In the genomic region with DNA sequence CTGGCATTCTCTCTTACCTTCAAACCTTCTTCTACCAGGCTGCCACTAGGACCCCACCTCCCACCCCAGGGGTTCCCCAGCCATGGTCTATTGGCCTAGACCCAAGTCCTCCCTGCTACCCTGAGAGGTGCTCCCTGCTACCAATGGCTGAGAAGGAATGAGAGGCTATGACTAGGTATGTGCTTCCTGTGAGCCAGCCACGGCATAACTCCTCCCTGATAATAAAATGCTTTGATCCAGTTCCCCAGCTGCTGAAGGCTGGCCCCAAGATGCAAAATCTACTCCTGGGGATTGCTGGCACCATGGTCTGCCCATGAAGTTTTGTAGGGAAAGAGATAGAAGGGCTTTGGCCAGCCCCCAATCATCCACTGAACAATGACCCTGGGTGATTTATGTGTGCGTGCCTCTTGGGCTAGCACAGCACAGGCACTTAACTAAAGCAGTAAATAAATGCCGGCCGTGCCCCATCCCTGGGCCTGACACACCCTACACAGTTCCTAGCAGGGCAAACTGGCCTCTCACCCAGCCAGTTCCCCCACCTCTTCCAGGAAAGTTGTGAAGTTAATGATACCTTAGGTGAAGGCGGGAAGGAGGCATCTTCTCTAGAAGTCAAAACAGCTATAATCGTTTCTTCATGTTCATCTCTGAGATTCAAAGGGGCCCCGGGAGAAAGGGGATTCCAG, we compare ENCODE assay signal across 29 mouse cellular contexts.
DNase-seq lines count a peak whose midpoint lies in the region; ATAC-seq and TF ChIP-seq lines count a peak whose summit lies in the region.
"Had no signal": no experiment of that assay in that cellular context is flagged by ENCODE, and none has a peak within 500 bp of the region (broad histone marks: within the 10 kb centered on the region; RNA-seq: fewer than 3 reads in every experiment).

No protein-coding gene starts in this region.

- H3K27me3 ChIP-seq in embryonic facial prominence, embryonic 15.5 days: no peaks in the 10 kb centered on the region
- peaks cover 27% of the 10 kb centered on the region for H3K27me3 ChIP-seq in embryonic facial prominence, embryonic 10.5 days (replicated peaks; ENCODE audit: low read depth, poor library complexity, severe bottlenecking)
- no peaks in the 10 kb centered on the region; the same call in 1 of the 2 replicates for H3K27me3 ChIP-seq in midbrain, embryonic 11.5 days (ENCODE audit: control insufficient read depth, insufficient read depth, low read length)
- H3K27me3 ChIP-seq in midbrain, embryonic 14.5 days (ENCODE audit: control insufficient read depth, insufficient read depth, low read length): no peaks in the 10 kb centered on the region
- peaks cover 2% of the 10 kb centered on the region; the same call in 1 of the 2 replicates for H3K27me3 ChIP-seq in intestine, postnatal 0 days (replicated peaks; ENCODE audit: control insufficient read depth, insufficient read depth, low read length)
- H3K27me3 ChIP-seq in stomach, postnatal 0 days (ENCODE audit: control insufficient read depth, insufficient read depth, low read length): no peaks in the 10 kb centered on the region
- H3K27me3 ChIP-seq: CH12.LX, Patski had no signal

- no peak overlapping the region for H3K4me3 ChIP-seq in embryonic facial prominence, embryonic 15.5 days (replicated peaks)
- H3K4me3 ChIP-seq in embryonic facial prominence, embryonic 10.5 days: no peak overlapping the region
- H3K4me3 ChIP-seq in midbrain, embryonic 11.5 days (ENCODE audit: low read depth, low read length): no peak overlapping the region
- H3K4me3 ChIP-seq in midbrain, embryonic 14.5 days (replicated peaks; ENCODE audit: low read depth, low read length): no peak overlapping the region
- no peak overlapping the region for H3K4me3 ChIP-seq in intestine, postnatal 0 days (ENCODE audit: low read depth, low read length)
- no peak overlapping the region for H3K4me3 ChIP-seq in stomach, postnatal 0 days (ENCODE audit: low read depth, low read length)
- H3K4me3 ChIP-seq: embryonic facial prominence, embryonic 12.5 days; erythroblast, embryonic 14.5 days; forebrain, embryonic 10.5 days; forebrain, embryonic 12.5 days had no signal

- peak overlapping the region; percentile 40; the same call in 1 of the 2 replicates for H3K27ac ChIP-seq in embryonic facial prominence, embryonic 15.5 days (replicated peaks)
- no peak overlapping the region for H3K27ac ChIP-seq in embryonic facial prominence, embryonic 10.5 days (replicated peaks)
- no peak overlapping the region for H3K27ac ChIP-seq in midbrain, embryonic 11.5 days (ENCODE audit: low read depth, low read length)
- H3K27ac ChIP-seq in midbrain, embryonic 14.5 days (replicated peaks; ENCODE audit: low read depth, low read length): no peak overlapping the region
- H3K27ac ChIP-seq in intestine, postnatal 0 days (ENCODE audit: low read depth, low read length): no peak overlapping the region
- peak overlapping the region; percentile 45 for H3K27ac ChIP-seq in stomach, postnatal 0 days (replicated peaks)
- H3K27ac ChIP-seq: embryonic facial prominence, embryonic 12.5 days; forebrain, embryonic 10.5 days; forebrain, embryonic 12.5 days had no signal

- DNase-seq in embryonic facial prominence, embryonic 10.5 days (ENCODE audit: low spot score): no peak
- peak; percentile 49 for DNase-seq in midbrain, embryonic 11.5 days (ENCODE audit: low spot score, missing footprints)
- no peak for DNase-seq in midbrain, embryonic 14.5 days
- DNase-seq in stomach, postnatal 0 days (ENCODE audit: low spot score): no peak
- DNase-seq in adrenal gland, postnatal 36 days: no peak
- DNase-seq in layer of hippocampus, postnatal 10 days (ENCODE audit: low spot score in 2 of 2): no peak
- DNase-seq: adrenal gland, adult 8-10 months; adrenal gland, postnatal 14 days; B cell, adult 2 months; cerebellum, adult 11 months; cerebellum, adult 18-20 months; cerebellum, adult 8-10 months; cerebellum, adult 9-11 months; cerebellum, postnatal 14 days; cerebellum, postnatal 36 days; embryo, embryonic 11 days had no signal

- no peaks in the 10 kb centered on the region for H3K36me3 ChIP-seq in embryonic facial prominence, embryonic 15.5 days
- no peaks in the 10 kb centered on the region for H3K36me3 ChIP-seq in embryonic facial prominence, embryonic 10.5 days (replicated peaks)
- H3K36me3 ChIP-seq in midbrain, embryonic 11.5 days (ENCODE audit: control insufficient read depth, insufficient read depth, low read length): no peaks in the 10 kb centered on the region
- H3K36me3 ChIP-seq in midbrain, embryonic 14.5 days (ENCODE audit: control insufficient read depth, insufficient read depth, low read length): no peaks in the 10 kb centered on the region
- no peaks in the 10 kb centered on the region for H3K36me3 ChIP-seq in intestine, postnatal 0 days (ENCODE audit: control insufficient read depth, insufficient read depth)
- H3K36me3 ChIP-seq in stomach, postnatal 0 days (ENCODE audit: control insufficient read depth, insufficient read depth, low read length): no peaks in the 10 kb centered on the region
- H3K36me3 ChIP-seq: embryonic facial prominence, embryonic 12.5 days; forebrain, embryonic 10.5 days; forebrain, embryonic 12.5 days; G1E had no signal

- TF ChIP-seq EP300 in stomach, postnatal 0 days (optimal IDR thresholded peaks at IDR 0.05): no peak

- H3K9me3 ChIP-seq in embryonic facial prominence, embryonic 15.5 days (replicated peaks): no peaks in the 10 kb centered on the region
- peaks cover 22% of the 10 kb centered on the region for H3K9me3 ChIP-seq in embryonic facial prominence, embryonic 10.5 days
- H3K9me3 ChIP-seq in midbrain, embryonic 11.5 days (ENCODE audit: control insufficient read depth, low read length): peaks cover 5% of the 10 kb centered on the region
- H3K9me3 ChIP-seq in midbrain, embryonic 14.5 days (ENCODE audit: control insufficient read depth, low read length): 0 out of 2 replicates have a peak, but pooled peaks cover 5% of the 10 kb centered on the region
- no peaks in the 10 kb centered on the region; the same call in 1 of the 2 replicates for H3K9me3 ChIP-seq in intestine, postnatal 0 days (ENCODE audit: control insufficient read depth)
- 0 out of 2 replicates have a peak, but pooled peaks cover 5% of the 10 kb centered on the region for H3K9me3 ChIP-seq in stomach, postnatal 0 days (ENCODE audit: control insufficient read depth, low read length)
- H3K9me3 ChIP-seq: G1E had no signal

- no peak for ATAC-seq in embryonic facial prominence, embryonic 15.5 days (ENCODE audit: insufficient number of reproducible peaks, low FRiP score, low TSS enrichment, low read depth)
- ATAC-seq in midbrain, embryonic 11.5 days (ENCODE audit: low FRiP score): no peak
- ATAC-seq in midbrain, embryonic 14.5 days (ENCODE audit: low FRiP score, low TSS enrichment): no peak
- peak; percentile 80 for ATAC-seq in intestine, postnatal 0 days
- 0 out of 2 replicates have a peak, but pooled peaks have one; percentile 56 for ATAC-seq in stomach, postnatal 0 days (ENCODE audit: low FRiP score, low TSS enrichment)
- ATAC-seq: activated CD4-positive, CD25-positive, alpha-beta regulatory T cell, adult 4 months; CD4-positive, CD25-positive, alpha-beta regulatory T cell, adult 4 months; forebrain, embryonic 14.5 days; forebrain, embryonic 16.5 days; Patski had no signal

- H3K4me1 ChIP-seq in embryonic facial prominence, embryonic 15.5 days: peaks cover 14% of the 10 kb centered on the region
- H3K4me1 ChIP-seq in embryonic facial prominence, embryonic 10.5 days: peaks cover 7% of the 10 kb centered on the region; the same call in 1 of the 2 replicates
- no peaks in the 10 kb centered on the region for H3K4me1 ChIP-seq in midbrain, embryonic 11.5 days (ENCODE audit: control insufficient read depth, insufficient read depth, low read length)
- H3K4me1 ChIP-seq in midbrain, embryonic 14.5 days (ENCODE audit: control insufficient read depth, insufficient read depth, low read length): no peaks in the 10 kb centered on the region
- no peaks in the 10 kb centered on the region for H3K4me1 ChIP-seq in intestine, postnatal 0 days (replicated peaks; ENCODE audit: control insufficient read depth, insufficient read depth, low read length)
- H3K4me1 ChIP-seq in stomach, postnatal 0 days (replicated peaks; ENCODE audit: control insufficient read depth, insufficient read depth): no peaks in the 10 kb centered on the region

- 71% methylated on average over 7 of the region's 7 CpGs for WGBS in embryonic facial prominence, embryonic 15.5 days
- 85% methylated on average over 7 of the region's 7 CpGs for WGBS in embryonic facial prominence, embryonic 10.5 days
- 88% methylated on average over 7 of the region's 7 CpGs for WGBS in midbrain, embryonic 11.5 days
- 94% methylated on average over 7 of the region's 7 CpGs for WGBS in midbrain, embryonic 14.5 days
- WGBS in intestine, postnatal 0 days: 51% methylated on average over 7 of the region's 7 CpGs
- 61% methylated on average over 7 of the region's 7 CpGs for WGBS in stomach, postnatal 0 days

- H3K4me2 ChIP-seq in embryonic facial prominence, embryonic 15.5 days (replicated peaks): no peak overlapping the region
- no peak overlapping the region for H3K4me2 ChIP-seq in midbrain, embryonic 11.5 days
- H3K4me2 ChIP-seq in midbrain, embryonic 14.5 days (ENCODE audit: low read length): no peak overlapping the region
- no peak overlapping the region for H3K4me2 ChIP-seq in intestine, postnatal 0 days (replicated peaks; ENCODE audit: low read depth)
- H3K4me2 ChIP-seq in stomach, postnatal 0 days (replicated peaks; ENCODE audit: low read depth): no peak overlapping the region
- H3K4me2 ChIP-seq: embryonic facial prominence, embryonic 12.5 days; forebrain, embryonic 12.5 days had no signal

- no peak for TF ChIP-seq CTCF in intestine, postnatal 0 days (IDR thresholded peaks at IDR 0.05; ENCODE audit: low read depth)
- TF ChIP-seq CTCF in stomach, postnatal 0 days (IDR thresholded peaks at IDR 0.05; ENCODE audit: low read depth): no peak

- H3K9ac ChIP-seq in embryonic facial prominence, embryonic 15.5 days: no peak overlapping the region
- no peak overlapping the region for H3K9ac ChIP-seq in midbrain, embryonic 11.5 days (ENCODE audit: low read length)
- H3K9ac ChIP-seq in midbrain, embryonic 14.5 days (replicated peaks; ENCODE audit: low read length): no peak overlapping the region
- H3K9ac ChIP-seq in intestine, postnatal 0 days (ENCODE audit: low read depth, low read length): no peak overlapping the region
- no peak overlapping the region for H3K9ac ChIP-seq in stomach, postnatal 0 days (ENCODE audit: low read length)
- H3K9ac ChIP-seq: embryonic facial prominence, embryonic 12.5 days; forebrain, embryonic 12.5 days had no signal

Comparison
In these comparisons a context has a peak if more than half of its experiments do, and no peak if none do; other contexts are left out.
1. H3K27ac ChIP-seq: peak in embryonic facial prominence, embryonic 15.5 days (single experiment) and stomach, postnatal 0 days (single experiment); none in embryonic facial prominence, embryonic 10.5 days (single experiment), midbrain, embryonic 11.5 days (single experiment), midbrain, embryonic 14.5 days (single experiment) and intestine, postnatal 0 days (single experiment).
2. ATAC-seq: peak in intestine, postnatal 0 days (single experiment) and stomach, postnatal 0 days (single experiment); none in embryonic facial prominence, embryonic 15.5 days (single experiment), midbrain, embryonic 11.5 days (single experiment) and midbrain, embryonic 14.5 days (single experiment).